Mouse (Mus musculus) right cerebral cortex, adult 18-20 months (tissue): ENCODE measurements around the gene Rhog.
"Not testable (repeated sequence)": the region's sequence is repeated elsewhere in the genome, so short reads cannot be mapped to it uniquely, and the experiment has no call there.

Experiments used
- DNase-seq: peaks from one replicate; pipeline ENCODE4 v3.0.0; 2022; ENCODE audit warnings: mixed read lengths

The Rhog gene

DNA sequence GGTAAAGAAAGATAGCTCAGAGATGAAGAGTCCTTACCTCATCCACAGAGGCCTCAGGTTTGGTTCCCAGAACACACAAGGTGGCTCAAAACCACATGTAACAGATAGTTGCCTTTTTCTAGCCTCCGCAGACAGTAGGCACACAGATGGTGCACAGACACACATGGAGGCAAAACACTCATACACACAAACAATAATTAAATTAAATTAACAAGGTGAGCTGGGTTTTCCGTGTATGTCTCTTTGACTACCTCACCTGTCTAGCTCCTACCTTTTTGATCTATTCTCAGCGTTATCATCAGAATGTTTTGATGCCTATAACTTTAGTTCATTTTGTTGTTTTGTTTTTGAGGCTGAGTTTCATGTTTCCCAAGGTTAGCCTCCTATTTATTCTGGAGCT lies at the start of gene Rhog:
Rhog (minus strand) TSS at position 101 of the 400 bp plus-strand sequence.
- DNase-seq, result no peak

DNA sequence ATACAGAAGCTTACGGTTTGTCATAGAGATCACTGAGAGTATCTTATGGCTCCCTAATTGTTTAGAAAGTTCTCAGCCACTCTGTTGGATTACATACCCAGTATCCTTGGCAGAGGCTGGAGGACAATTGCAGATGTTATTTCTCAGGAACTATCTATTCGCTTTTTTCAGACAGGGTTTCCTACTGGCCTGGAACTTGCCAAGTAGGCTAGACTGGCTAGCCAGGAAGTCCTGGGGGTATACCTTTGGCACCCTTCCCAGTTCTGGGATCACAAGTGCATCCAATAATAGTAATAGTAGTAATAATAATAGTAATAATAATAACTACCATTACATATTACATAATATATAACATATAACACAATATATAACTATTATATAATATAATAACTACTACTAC lies 49.7 kb upstream of the Rhog start:
- no peak for DNase-seq

DNA sequence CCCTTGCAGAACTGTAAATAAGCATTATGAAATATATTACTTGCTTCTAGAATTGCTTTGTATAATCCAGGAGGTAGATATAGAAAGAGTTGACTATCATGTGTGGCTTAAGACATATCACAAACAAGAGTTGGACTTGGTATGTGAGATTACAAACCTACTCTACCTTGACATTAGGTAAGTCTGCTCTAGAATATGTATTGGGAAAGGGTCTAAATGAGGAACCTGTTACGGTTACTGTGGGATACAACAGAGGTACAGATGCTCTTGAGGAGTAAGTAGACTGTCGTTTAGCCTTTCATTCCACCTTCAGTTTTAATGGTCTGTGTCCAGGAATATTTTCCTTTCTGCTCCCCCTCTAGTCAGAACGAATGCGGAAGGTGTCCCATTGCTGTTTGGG lies 46.6 kb upstream of the Rhog start:
- DNase-seq, result no peak

DNA sequence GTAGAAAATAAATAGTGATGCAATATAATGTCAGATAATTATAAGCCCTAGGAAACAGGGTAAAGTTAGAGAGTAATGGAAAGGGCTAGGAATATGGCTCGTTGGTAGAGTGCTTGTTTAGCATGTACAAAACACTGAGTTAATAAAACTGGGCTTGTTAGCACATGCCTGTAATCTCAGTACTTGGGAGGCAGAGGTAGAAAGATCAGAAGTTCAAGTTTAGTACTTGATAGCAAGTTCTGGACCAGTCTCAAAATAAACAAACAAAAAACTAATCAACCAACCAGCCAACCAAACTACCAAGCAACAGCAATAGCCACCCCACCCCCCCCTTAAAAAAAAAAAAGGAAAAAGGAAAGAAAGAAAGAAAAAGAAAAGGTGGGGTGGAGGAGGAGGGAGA lies 44.9 kb upstream of the Rhog start:
- no peak for DNase-seq

DNA sequence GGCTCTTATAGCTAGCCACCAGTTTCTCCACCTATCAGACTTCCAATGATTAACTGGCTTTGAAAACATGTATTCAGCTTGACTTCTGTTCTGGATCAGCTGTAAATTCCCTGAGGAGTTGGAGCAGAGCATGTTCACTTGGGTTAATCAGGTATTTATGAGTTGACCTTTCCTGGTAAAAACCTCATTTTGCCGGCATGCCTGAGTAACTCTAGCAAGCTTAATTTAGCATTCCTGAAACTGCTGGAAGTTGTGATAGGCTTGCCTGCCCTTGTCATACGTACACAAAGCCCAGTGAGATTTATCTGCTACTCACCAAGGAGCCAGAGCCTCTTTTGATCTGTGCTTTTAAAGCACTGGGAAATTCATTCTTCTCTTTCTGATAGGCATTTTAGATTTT lies 37.4 kb upstream of the Rhog start:
- DNase-seq, result no peak

DNA sequence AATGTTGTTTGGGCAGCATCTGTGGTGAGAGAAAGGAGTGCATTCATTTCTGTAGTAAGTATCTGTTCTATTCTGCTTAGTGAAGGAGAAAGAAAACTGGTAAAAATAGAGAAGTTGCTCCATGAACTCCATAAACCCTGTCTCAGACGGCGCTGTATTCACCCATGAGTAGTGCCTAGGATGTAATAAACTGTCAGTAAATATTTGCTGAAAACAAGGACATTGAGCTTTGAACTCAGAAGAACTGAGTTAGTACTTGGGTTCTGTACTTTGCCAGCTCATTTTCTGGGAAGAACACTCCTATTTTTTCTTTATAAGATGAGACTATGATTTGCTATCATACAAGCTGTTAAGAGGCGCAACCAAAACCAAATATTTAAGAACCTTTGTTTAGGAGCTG lies 36.4 kb upstream of the Rhog start:
- no peak for DNase-seq

DNA sequence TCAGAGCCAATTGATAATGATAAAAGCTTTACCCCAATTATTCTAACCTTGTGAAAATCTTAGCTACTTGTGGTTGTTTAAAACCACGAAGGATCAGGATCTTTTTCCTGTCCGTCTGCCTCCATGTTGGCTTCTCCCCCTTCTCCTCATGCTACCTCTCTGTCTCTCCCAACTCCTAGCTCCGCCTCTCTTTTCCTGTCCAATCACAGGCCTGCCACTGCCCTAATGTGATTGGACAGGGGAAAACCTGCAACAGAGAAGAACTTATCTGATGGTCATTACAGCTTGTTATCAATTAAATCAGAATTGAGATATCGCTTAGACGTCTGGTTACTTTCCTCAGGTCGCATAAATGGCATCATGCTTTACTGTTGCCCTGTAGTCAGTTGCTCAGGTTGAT lies 33.6 kb upstream of the Rhog start:
- DNase-seq, result no peak

DNA sequence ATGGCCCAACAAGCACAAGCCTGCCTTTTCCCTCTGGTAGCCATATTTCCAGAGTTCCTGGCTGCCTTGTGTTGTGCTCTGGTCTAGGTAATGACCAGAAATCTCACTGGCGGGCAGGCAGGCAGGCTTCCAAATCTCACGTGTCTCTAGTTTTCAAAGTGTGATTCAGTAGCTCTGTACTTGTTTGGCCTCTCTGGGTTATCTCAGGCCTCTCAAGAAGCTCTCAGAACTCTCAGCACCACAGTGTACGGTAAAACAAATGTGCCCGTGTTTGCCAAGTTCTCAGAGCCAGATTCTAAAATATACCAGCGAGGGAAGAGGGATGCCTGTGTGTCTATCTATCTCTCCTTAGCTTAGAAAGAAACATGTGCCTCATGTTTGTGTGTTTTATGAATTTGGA lies 26.4 kb upstream of the Rhog start:
- no peak for DNase-seq

DNA sequence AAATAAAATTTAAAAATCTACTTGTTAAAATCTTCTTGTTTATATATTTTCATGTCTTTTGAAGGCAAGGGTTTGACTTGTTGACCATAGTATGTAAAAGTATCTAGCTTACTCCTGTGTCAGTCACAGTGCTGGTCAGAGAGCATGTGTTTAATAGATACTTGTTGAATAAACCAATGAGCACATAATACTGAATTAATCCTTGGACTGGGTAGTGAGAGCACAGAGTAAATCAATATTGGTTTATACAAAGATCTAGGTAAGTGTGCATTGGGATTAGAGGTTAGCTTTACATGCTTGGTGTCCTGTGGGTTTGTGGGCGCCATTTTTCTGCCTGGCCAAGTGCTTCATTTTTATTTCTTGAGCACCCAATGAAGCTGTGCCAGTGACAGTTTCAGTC lies 25.5 kb upstream of the Rhog start:
- no peak for DNase-seq

DNA sequence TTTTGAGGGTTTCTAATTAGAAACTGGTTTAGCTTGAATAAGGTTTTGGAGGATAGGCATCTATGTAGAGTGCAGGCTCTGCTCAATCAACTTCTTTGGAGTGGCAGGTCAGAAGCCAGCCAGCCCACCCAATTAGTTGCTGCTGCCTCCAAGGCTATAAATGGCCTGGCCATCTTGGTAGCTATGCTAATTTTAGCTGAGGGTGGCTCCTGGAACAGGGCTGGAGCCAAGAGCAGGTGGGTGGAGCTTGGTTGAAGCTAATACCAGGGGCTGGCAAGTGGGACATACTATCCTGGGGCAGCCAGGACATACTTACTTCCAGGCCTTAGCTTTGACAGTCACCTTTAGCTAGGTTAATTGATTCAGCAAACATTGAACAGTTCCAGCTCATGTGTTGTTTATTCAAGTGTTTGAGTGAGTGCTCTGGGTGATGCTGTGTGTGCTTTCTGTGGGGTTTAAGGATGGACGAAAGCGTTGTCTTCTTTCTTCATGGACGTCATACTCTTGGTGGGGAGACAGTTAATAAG lies 16.6 kb upstream of the Rhog start:
- no peak for DNase-seq

DNA sequence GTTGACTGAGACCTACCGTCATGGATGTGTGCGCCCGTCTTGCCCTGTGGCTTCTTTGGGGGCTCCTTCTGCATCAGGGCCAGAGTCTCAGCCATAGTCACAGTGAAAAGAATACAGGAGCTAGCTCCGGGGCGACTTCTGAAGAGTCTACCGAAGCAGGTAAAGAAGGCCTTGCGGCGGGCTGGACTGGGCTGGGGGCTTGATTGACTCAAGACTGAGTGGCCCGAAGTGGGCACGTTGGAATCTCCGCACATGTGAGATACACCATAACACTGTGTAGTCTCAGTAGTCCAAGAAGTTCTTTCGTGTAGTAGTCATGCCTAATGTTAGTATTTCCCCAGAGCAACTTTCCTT lies 12.5 kb upstream of the Rhog start:
- DNase-seq, result no peak

DNA sequence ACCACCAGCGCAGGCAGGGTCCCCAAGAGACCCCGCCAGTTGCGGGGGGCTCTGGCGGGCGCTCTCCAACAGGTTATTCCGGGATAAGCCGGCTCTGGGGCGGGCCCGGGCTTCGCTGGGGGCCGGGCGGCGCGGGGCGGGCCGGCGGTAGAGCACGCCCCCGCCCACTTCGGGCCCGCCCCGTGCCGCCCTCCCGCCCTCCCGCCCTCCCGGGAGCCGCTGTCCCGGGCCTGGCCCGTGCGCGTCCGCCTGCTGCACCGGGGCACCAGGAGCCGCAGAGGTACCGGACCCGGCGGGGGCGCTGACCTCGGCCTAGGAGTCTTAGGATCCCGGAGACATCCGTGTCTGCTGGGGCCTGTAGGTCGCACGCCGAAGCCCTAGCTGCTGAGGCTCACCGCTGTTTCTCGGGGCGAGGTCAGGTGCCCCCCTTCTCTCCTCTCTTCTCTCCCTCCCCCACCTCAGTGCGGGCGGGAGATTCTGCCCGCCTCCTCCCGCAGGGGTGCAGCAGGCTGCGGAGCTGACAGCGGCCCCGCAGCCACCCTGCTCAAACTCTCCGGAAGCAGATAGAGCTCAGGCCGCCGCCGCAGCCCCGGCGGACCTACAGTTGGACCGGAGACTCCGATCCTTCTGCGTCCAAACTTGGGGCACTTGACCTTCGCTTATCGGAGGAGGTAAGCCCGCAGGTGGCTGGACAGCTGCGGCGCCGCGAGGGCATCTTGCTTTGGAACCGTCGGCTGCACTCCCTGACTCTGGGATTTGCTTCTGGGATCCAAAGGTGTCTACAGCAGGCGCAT lies 11.9 kb upstream of the Rhog start, which contains the start of gene Stim1:
Stim1 (plus strand) TSS at position 206 of the 794 bp plus-strand sequence.
- peak; percentile 58 for DNase-seq

DNA sequence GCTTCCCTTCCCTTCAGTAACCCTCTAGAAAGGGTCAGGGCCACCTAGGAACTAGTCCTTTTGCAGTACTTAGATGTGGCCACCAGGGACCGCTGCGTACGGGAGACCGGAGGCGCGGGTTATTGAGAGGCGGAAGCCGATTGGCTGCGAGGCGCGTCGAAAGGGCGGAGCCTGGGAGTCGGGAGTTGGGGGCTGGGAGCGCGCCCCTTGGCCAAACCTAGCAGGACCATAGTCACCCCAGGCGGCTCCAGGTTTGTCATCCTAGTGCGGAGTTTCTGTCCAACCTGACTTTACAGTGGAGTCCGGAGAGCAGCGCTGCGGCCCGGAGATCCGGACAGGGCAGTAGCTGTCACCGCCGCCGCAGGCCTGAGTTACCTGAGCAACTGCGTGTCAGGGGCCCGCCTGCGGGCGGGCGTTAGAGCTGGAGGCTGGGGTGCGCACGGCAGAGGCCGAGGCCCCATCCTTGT lies 11.3 kb upstream of the Rhog start:
- peak; percentile 95 for DNase-seq

DNA sequence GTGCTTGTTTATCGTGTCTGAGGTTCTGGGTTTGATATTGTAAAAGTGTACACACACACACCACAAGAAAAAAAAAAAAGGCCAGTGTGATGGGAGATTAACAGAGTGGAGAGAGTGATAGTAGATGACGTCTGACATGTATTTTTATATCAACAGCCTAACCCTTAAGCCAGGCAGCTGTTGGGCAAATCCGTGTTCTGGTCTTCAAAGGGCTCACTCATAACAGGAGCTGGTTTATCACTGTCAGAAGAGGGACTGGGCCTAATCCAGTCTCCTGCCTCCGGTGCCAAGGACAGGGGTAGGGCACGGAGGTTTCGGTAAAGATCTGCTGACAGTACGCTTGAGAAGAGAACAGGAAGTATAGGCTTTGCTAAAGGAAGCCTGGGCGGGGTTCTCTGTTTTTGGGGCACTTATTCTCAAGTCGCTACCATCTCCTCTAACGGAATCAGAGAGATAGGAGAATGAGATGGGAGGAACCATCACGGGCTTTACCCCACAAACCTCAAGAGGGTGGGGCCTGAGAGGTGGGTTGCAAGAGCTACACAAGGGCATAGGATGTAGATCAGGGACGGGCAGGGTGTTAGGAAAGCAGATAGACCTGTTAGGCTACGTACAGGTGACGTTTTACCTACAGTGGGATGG lies 10.7 kb upstream of the Rhog start:
- DNase-seq, result no peak

DNA sequence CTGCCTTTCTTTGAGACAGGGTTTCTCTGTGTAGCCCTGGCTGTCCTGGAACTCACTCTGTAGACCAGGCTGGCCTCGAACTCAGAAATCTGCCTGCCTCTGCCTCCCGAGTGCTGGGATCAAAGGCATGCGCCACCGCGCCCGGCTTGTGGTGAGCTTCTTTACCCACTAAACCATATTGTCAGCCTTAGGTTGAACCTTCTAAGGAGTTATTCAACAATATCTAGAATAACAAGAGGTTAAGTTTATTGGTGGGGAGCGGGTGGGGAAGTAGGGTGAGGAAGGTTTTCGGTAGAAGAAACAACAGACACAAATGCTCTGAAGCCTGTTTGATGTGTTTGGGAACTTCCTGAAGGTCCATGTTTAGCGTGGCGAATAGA lies 10.2 kb upstream of the Rhog start:
- not testable (repeated sequence) for DNase-seq

DNA sequence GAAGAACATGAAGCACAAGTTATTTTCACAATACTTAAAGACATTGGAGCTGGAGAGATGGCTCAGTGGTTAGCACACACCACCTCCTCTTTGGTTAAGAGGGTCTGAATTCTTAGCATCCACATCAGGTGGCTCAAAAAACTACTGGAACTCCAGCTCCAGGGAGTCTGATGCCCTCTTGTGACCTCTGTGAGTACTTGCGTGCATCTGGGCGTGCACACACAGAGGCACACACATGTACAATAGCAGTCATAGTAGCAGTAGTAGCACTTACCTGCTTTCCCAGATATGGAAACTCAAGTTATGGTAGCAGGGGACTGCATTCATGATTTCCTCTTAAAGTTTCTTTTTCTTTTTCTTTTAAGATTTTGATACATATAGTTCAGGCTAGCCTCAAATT lies 7.2 kb upstream of the Rhog start:
- no peak for DNase-seq

DNA sequence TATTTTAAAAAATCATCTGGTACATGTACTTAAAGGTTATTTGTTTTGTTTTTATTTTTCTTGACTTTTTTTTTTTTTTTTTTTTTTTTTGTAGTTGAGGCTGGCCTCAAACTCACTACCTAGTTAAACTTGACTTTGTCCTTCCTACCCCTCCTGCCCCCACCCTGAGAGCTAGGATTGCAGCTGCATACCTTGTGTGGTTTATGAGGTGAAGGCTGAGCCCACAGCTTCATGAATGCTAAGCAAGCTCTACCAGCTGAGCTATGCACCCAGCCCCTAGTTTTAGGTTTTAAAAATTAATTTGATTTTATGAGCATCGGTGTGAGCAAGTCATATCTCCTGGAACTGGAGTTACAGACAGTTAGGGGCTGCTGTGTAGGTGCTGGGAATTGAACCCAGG lies 4.7 kb upstream of the Rhog start:
- no peak for DNase-seq

DNA sequence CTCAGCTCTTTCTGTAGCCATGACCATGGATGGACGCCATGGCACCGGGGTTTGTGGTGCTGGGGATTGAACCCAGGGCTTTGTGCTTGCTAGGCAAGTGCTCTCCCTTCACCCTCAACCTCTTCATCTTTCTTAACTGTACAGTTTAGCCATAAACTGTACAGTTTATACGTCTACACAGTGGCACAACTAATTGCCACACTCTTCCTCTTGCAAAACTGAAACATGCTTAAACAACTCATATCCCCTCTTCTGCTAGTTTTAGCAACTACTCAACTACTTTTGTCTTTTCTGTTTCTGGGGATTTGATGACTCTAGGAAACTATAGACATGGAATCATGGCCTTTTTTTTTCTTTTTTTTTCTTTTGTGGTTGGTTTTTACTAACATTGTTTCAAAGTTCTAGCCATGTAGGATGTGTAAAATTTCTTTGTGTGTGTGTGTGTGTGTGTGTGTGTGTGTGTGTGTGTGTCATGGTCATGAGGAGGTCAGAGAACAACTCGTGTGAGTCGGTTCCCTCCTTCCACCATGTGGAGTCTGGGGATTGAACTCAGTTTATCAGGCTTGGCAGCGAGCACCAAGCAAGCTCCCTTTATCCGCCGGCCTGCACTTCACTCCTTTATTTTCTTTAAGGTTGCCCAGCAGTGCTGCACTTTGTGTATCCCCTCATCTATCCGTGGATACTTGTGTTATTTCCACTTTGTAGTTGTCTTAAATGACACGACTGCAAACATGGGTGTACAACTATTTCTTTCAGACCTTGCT lies 4.0 kb upstream of the Rhog start:
- DNase-seq, result no peak

DNA sequence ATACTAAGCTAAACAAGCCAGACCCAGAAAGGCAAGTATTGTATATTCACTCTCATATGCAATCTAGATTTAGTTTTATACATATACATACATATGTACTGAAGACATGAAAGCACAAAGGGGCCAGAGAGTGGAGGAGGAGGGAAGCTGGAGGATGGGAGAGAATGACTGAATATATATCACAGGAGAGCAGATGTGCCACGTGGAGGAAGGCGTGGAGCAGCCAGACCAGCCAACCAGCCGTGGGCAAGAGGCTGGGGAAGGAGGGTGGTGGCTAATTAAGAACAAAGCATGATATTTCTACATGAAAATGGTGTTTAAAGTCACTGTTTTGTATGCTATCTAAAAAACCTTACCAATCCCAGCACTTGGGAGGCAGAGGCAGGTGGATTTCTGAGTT lies 2.9 kb upstream of the Rhog start:
- no peak for DNase-seq

DNA sequence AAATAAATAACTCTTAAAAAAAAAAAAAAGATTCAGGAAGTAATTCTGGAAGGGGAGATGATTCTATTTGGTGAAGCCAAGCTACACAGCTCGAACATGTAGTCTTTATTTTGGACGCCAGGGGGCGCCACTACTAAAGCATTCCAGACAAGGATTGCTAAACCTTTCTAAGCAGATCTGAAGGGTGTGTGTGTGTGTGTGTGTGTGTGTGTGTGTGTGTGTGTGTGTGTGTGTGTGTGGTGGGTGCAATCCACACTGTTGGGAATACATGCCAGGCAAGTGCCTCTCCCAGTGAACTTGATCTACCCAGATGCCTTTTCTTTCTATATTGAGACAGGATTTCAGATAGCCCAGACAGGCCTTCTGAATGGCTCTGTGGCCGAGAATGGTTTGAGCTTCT lies 2.3 kb upstream of the Rhog start:
- DNase-seq, result peak; percentile 66

DNA sequence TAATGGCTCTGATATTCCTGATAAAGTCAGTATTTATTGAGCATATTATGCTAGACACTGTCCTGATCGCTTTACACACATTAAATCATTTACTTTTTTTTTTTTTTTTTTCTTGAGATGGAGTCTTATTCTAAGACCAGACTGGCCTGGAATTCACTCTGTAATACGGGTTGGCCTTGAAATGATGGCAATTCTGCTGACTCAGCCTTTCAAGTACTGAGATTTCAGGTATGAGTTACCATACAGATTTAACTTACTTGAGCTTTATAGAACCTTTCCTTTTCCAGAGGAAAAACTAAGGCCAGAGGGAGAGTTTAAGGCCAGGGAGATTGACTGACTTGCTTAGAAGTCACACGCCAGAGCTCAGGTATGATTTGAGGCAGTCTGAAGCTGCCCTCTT lies 782 bp upstream of the Rhog start:
- no peak for DNase-seq

DNA sequence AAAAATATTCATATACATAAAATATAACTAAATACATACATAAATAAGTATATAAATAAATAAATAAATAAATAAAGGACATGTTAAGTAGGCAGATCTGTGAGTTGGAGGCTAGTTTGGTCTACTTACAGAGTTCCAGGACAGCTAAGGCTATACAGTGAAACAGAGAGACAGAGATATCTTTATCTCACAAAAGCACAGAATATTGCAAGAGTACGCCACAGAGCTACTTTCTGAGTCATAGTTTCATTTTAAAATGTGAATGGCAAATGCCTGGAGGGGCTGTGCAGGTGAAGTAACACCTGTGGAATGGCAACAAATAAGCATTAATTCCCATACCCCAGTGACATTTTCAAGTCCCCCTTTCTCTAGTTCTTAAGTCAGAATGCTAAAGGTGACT lies 2.2 kb downstream of the Rhog start:
- no peak for DNase-seq

DNA sequence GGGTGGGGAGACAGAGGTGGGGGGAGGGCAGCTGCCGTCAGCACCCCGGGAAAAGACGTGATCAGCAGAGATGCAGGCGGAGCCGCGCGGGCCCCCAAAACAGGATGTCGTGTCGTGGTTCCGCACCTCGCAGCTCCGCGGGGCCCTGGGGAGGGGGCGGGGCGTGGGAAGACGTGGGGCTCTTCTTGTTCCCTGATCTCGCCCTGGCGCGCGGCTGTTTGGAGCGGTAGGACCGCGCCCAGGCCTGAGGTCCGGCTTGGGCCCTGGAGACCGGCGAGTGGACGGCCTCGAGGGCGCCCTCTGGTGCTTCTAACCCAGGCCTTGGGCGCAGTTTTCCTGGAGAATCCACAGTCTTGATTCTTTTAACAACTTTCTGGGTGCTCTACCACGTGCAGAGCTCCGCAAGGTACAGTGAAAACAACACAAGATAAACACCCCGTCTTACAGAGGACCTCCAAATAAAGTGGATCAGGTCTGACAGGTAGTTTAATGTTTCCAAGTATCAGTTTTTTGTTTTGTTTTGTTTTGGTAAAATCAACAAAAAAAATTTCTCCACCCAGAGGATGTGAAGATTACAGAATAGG lies 5.1 kb downstream of the Rhog start:
- peak; percentile 89 for DNase-seq
